Mouse (Mus musculus): ENCODE measurements at regions not wholly inside any gene's neighbourhood (a gene's known extent, or its start where the extent isn't known, plus 50 kb on each side); places are given as distances from the start of the nearest gene placed in this dataset.

DNA sequence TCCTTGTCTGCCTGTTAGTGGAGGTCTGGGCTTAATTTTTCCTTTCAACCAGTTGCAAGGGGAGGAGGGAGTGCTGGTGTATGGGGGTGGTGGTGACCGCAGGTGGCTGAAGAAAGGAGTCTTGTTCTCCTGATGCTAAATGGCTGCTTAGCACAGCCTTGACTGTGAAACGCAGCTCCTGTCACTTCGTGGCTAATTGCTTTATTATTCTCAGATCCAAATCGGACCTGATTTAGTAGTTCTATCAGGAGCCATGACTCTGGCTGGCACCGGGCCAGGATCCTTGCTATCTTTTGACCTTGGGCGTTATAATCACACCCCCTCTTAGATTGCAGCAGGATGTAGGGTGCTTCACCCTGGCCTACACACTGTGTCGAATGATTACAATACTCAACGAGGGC, 726.8 kb downstream of the Bcl11a start:
- DNase-seq (ENCODE audit: low spot score), result no peak

DNA sequence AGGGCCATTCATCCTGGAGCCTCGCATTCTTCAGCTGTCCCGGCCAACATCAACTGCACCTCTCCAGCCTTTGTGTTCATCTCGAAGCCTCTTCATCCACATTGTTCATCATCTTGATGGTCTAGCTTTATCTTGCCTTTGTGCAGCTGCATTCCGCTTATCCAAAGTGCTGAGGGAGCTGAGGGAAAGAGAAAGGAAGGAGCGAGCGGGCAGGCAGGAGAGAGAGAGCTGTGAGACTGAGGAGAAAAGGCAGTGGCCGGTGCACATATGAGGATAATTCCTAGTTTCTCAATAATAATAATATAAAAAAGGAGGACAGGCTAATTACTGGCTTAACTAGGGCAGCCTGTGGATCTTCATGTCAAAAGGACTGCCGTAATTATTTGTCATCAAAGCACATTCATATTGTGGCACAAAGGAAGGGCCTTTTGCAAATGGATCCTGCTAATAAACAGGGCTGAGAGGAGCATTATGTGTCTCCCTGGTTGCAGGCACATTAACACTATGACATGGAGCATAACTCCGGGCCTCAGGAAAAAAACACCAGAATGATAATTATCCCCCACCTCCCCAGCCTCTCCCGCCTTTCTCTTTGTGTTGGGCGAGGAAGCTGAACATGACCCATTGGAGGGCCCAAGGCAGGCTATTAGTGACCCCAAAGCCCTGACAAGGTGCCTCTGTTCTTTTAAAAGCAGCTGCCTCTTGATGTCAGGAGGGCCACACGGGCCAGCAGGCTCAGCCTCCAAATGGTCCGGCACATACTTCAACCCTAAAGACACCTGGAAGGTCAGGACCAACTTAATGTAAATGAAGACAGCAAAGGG, 751.9 kb downstream of the Bcl11a start:
- no peak for DNase-seq (ENCODE audit: low spot score)

GRCm38 (mm10) chr11:24830484-24830883, 752.6 kb downstream of the Bcl11a start:
- DNase-seq (ENCODE audit: low spot score), result no peak

- no peak for DNase-seq (ENCODE audit: low spot score)
These were observed 766.2 kb downstream of the Bcl11a start for GRCm38 (mm10) chr11:24843839-24844738.

DNA sequence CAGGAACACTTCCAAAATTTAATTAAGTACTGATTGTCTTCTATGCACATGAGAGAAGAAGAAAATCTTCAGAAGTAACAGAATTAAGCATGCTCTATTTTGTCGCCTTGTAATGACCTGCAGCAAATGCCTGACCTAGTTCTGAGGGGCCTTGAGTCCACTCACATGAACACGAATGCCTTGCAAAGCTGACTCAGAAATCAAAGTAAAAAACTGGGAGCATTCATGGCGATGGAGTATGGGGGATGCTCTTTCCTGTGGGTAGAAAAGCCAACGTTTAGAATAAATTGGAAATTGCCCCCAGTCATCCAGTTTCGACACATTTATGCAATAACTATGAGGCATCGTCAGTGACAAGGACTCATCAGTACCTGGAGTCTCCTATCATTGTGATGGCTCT, 779.1 kb downstream of the Bcl11a start:
- no peak for DNase-seq (ENCODE audit: low spot score)

DNA sequence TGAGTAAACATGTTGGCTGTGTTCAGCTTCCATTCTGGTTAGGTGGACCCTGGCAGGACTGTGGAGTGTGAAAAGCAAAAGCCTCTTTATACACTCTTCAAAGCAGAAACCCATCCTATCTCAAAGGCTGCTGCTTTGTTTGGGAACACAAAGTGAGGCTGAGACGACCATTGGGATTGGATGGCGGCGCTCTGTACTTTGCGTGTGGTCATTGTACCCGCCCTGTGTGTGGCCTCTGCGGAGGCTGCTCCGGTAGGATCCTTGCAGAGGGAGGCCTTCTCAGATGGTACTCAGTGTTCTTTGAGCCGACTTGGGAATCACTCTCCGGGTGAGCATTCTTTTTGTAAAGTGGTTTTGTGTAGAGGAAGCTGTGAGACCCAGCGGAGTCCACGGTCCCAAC, 786.8 kb downstream of the Bcl11a start:
- DNase-seq (ENCODE audit: low spot score), result no peak

DNA sequence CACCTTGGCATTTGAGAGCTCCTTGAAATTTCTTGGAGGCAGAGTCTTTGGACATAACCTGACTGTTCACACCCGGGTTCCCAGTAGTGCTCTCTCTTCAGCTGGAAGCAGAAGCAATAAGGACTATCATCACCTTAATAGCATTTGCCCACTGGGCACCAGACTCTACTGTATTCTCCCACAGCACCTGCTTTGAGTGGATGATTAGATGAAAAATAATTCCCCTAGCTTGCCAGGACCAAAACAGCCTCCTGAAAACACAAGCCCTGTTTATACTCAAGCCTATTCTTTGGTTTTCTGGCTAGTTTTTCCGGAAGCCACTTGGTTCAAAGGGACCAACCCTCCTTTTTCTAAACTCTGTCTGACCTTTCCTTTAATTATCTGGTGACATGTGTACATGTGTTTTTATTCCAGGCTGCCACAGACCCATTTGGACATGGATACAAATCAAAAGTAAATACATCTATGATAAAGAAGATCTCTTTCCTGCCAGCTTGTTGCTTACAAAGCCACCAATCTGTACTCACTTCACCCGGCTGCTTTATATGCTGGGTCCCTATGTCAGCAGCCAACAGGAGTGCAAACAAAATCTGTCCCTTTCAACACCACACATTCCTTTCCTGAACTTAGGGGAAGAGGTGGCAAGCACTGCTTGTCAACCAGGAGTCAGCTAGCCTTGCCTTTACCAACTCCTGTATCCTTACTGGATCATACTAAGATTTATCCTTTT, 787.4 kb downstream of the Bcl11a start:
- no peak for DNase-seq (ENCODE audit: low spot score)
